Mouse (Mus musculus) layer of hippocampus, adult 8-10 months (tissue): ENCODE measurements around the gene Gatad2b. TPM values are rescaled to one million over a fixed set of nuclear protein-coding genes. Genes with fewer than 3 reads are reported as not detected.
"Not testable (repeated sequence)": the region's sequence is repeated elsewhere in the genome, so short reads cannot be mapped to it uniquely, and the experiment has no call there.

Experiments
- DNase-seq, 2 experiments: peaks; one replicate each; pipeline ENCODE4 v3.0.0; 2022; ENCODE audit warnings: low spot score in 2 of 2
- total RNA-seq, 4 experiments: library from RNA; stranded (reverse); gene quantifications; 2 replicates each; pipeline ENCODE4 v1.2.4; 2022

Gatad2b gene
- total RNA-seq = 100 to 1,000 TPM; 100 to 109 (median 104) TPM

- DNase-seq = peak; percentile 99 to 100
Measured at GRCm38 (mm10) chr3:90292345-90293275, at the start of gene Gatad2b. Gene Gatad2b, plus strand, starts transcription at chr3:90293178.

GRCm38 (mm10) chr3:90245406-90245805 is 47.6 kb upstream of the Gatad2b start:
- no peak for DNase-seq

- no peak for DNase-seq
Measured at GRCm38 (mm10) chr3:90247630-90247959, 45.4 kb upstream of the Gatad2b start.

GRCm38 (mm10) chr3:90247960-90248745 is 44.8 kb upstream of the Gatad2b start, which contains the start of gene Slc39a1:
Gene Slc39a1, plus strand, starts transcription at chr3:90248172.
- DNase-seq = peak; percentile 91 to 92

- no peak for DNase-seq
Measured at GRCm38 (mm10) chr3:90248746-90249100, 44.3 kb upstream of the Gatad2b start.

- DNase-seq = no peak
Measured at GRCm38 (mm10) chr3:90250791-90251190, 42.2 kb upstream of the Gatad2b start.

GRCm38 (mm10) chr3:90251731-90252226 is 41.2 kb upstream of the Gatad2b start:
- DNase-seq = not testable (repeated sequence)

GRCm38 (mm10) chr3:90252659-90253058 is 40.3 kb upstream of the Gatad2b start:
- not testable (repeated sequence) for DNase-seq

GRCm38 (mm10) chr3:90253174-90253573 is 39.8 kb upstream of the Gatad2b start:
- not testable (repeated sequence) for DNase-seq

GRCm38 (mm10) chr3:90253653-90254418 is 39.1 kb upstream of the Gatad2b start, which contains the start of gene Crtc2:
Gene Crtc2, plus strand, starts transcription at chr3:90254163.
- peak; percentile 97 to 98 for DNase-seq

- no peak for DNase-seq
Measured at GRCm38 (mm10) chr3:90254419-90255193, 38.4 kb upstream of the Gatad2b start.

GRCm38 (mm10) chr3:90255194-90255565 is 37.8 kb upstream of the Gatad2b start:
- no peak for DNase-seq

- no peak for DNase-seq
Measured at GRCm38 (mm10) chr3:90255784-90256353, 37.1 kb upstream of the Gatad2b start.

- DNase-seq = no peak
Measured at GRCm38 (mm10) chr3:90256731-90257530, 36.0 kb upstream of the Gatad2b start.

GRCm38 (mm10) chr3:90258521-90258920 is 34.5 kb upstream of the Gatad2b start:
- DNase-seq = no peak

- no peak for DNase-seq
Measured at GRCm38 (mm10) chr3:90263121-90263771, 29.7 kb upstream of the Gatad2b start.

GRCm38 (mm10) chr3:90264687-90265033 is 28.3 kb upstream of the Gatad2b start:
- no peak for DNase-seq

- DNase-seq = peak; percentile 73 to 84
Measured at GRCm38 (mm10) chr3:90265034-90265931, 27.7 kb upstream of the Gatad2b start, which contains the start of gene Dennd4b. Gene Dennd4b, plus strand, starts transcription at chr3:90265185.
